Mouse (Mus musculus) MEL (cell line): ENCODE measurements around the gene Hsd17b12. TPM values are rescaled to one million over a fixed set of nuclear protein-coding genes. Genes with fewer than 3 reads are reported as not detected.

Experiments used
- DNase-seq: peaks from one replicate; pipeline ENCODE4 v3.0.0; 2011; ENCODE audit warnings: low read depth, low spot score
- H3K27ac ChIP-seq: 2 replicates; pipeline ENCODE4 v1.5.1; 2012; ENCODE audit warnings: low read depth, mild to moderate bottlenecking, control low read depth, low read length, moderate library complexity; ENCODE audit not compliant: control insufficient read depth
- H3K27me3 ChIP-seq, 2 experiments: fragments of 150-350 bp in 1 of 2; sonication (generic) in 1 of 2; 2 replicates each; pipeline ENCODE4 v1.6.1; 2012; ENCODE audit warnings: low read length in 2 of 2, mild to moderate bottlenecking in 2 of 2, improper control_type of control experiment in 1 of 2, moderate library complexity in 1 of 2; ENCODE audit not compliant: insufficient read depth in 2 of 2, control insufficient read depth in 1 of 2
- H3K36me3 ChIP-seq, 2 experiments: 2 replicates each; pipeline ENCODE4 v1.6.1; 2012 to 2014; ENCODE audit warnings: low read length in 2 of 2, improper control_type of control experiment in 1 of 2, inconsistent platforms in 1 of 2, mild to moderate bottlenecking in 1 of 2; ENCODE audit not compliant: insufficient read depth in 2 of 2, control insufficient read depth in 1 of 2
- H3K4me1 ChIP-seq, 2 experiments: fragments of 150-350 bp in 1 of 2; sonication (generic) in 1 of 2; 2 replicates each; pipeline ENCODE4 v1.6.1; 2012; ENCODE audit warnings: low read length in 2 of 2, improper control_type of control experiment in 1 of 2, mild to moderate bottlenecking in 1 of 2; ENCODE audit not compliant: insufficient read depth in 2 of 2, control insufficient read depth in 1 of 2
- H3K4me3 ChIP-seq, 2 experiments: fragments of 150-350 bp in 1 of 2; sonication (generic) in 1 of 2; 2 replicates each; pipeline ENCODE4 v1.5.1; 2012; ENCODE audit warnings: low read depth in 2 of 2, low read length in 2 of 2, mild to moderate bottlenecking in 2 of 2, moderate library complexity in 2 of 2, control low read depth in 1 of 2, improper control_type of control experiment in 1 of 2; ENCODE audit not compliant: control insufficient read depth in 1 of 2, insufficient read depth in 1 of 2
- H3K79me2 ChIP-seq: 2 replicates; pipeline ENCODE4 v1.6.1; 2012; ENCODE audit warnings: mild to moderate bottlenecking, low read length, moderate library complexity; ENCODE audit not compliant: control insufficient read depth, poor library complexity, insufficient read depth
- H3K9ac ChIP-seq: 2 replicates; pipeline ENCODE4 v1.6.1; 2012; ENCODE audit warnings: low read depth, mild to moderate bottlenecking, control low read depth, low read length, moderate library complexity; ENCODE audit not compliant: control insufficient read depth, poor library complexity, severe bottlenecking
- H3K9me3 ChIP-seq: fragments of 150-350 bp; sonication (generic); replicated peaks from 2 replicates; pipeline ENCODE4 v1.6.1; 2012; ENCODE audit warnings: mild to moderate bottlenecking, low read length, improper control_type of control experiment, moderate library complexity; ENCODE audit not compliant: insufficient read depth
- CHD2 ChIP-seq: IDR thresholded peaks from 2 replicates; pipeline ENCODE4 v1.6.1; 2011; ENCODE audit warnings: low read length, improper control_type of control experiment
- ELF1 ChIP-seq: IDR thresholded peaks from 2 replicates; pipeline ENCODE4 v1.6.1; 2014; ENCODE audit warnings: low read depth, mild to moderate bottlenecking, inconsistent platforms, low read length, improper control_type of control experiment, moderate library complexity
- ETS1 ChIP-seq: IDR thresholded peaks from 2 replicates; pipeline ENCODE4 v1.6.1; 2012; ENCODE audit warnings: low read depth, mild to moderate bottlenecking, inconsistent platforms, low read length, improper control_type of control experiment, moderate library complexity
- GABPA ChIP-seq: IDR thresholded peaks from 2 replicates; pipeline ENCODE4 v1.6.1; 2012; ENCODE audit warnings: low read depth, mild to moderate bottlenecking, inconsistent platforms, low read length, improper control_type of control experiment, moderate library complexity
- HCFC1 ChIP-seq: IDR thresholded peaks from 2 replicates; pipeline ENCODE4 v1.6.1; 2012; ENCODE audit warnings: low read depth, mild to moderate bottlenecking, inconsistent platforms, low read length, improper control_type of control experiment, moderate library complexity
- JUND ChIP-seq: IDR thresholded peaks from 2 replicates; pipeline ENCODE4 v1.6.1; 2011; ENCODE audit warnings: low read depth, mild to moderate bottlenecking, improper control_type of control experiment, low read length
- MAFK ChIP-seq: IDR thresholded peaks from 2 replicates; pipeline ENCODE4 v1.6.1; 2011; ENCODE audit warnings: low read depth, mild to moderate bottlenecking, low read length, improper control_type of control experiment, borderline replicate concordance
- MAZ ChIP-seq: IDR thresholded peaks from 2 replicates; pipeline ENCODE4 v1.6.1; 2012; ENCODE audit warnings: low read depth, mild to moderate bottlenecking, inconsistent platforms, low read length, improper control_type of control experiment
- MYB ChIP-seq: IDR thresholded peaks from 2 replicates; pipeline ENCODE4 v1.6.1; 2011; ENCODE audit warnings: mild to moderate bottlenecking, low read depth, low read length, improper control_type of control experiment
- MYC ChIP-seq: IDR thresholded peaks from 2 replicates; pipeline ENCODE4 v1.6.1; 2011; ENCODE audit warnings: low read depth, mild to moderate bottlenecking, low read length, improper control_type of control experiment, moderate library complexity
- POLR2AphosphoS5 ChIP-seq: IDR thresholded peaks from 2 replicates; pipeline ENCODE4 v1.6.1; 2012; ENCODE audit warnings: low read depth, borderline replicate concordance, mild to moderate bottlenecking, inconsistent platforms, low read length, moderate library complexity, mixed read lengths
- RCOR1 ChIP-seq: IDR thresholded peaks from 2 replicates; pipeline ENCODE4 v1.6.1; 2012; ENCODE audit warnings: low read depth, mild to moderate bottlenecking, inconsistent platforms, low read length, improper control_type of control experiment
- SIN3A ChIP-seq: IDR thresholded peaks from 2 replicates; pipeline ENCODE4 v1.6.1; 2012; ENCODE audit warnings: low read length, improper control_type of control experiment, inconsistent platforms
- USF1 ChIP-seq: IDR thresholded peaks from 2 replicates; pipeline ENCODE4 v1.6.1; 2014; ENCODE audit warnings: low read depth, mild to moderate bottlenecking, inconsistent platforms, low read length, improper control_type of control experiment, moderate library complexity
- USF2 ChIP-seq, 2 experiments: IDR thresholded peaks; 2 replicates each; pipeline ENCODE4 v1.6.1; 2011 to 2012; ENCODE audit warnings: improper control_type of control experiment in 2 of 2, low read length in 2 of 2, borderline replicate concordance in 1 of 2, inconsistent platforms in 1 of 2, low read depth in 1 of 2, mild to moderate bottlenecking in 1 of 2; ENCODE audit not compliant: insufficient read depth in 1 of 2
- ZMIZ1 ChIP-seq: IDR thresholded peaks from 2 replicates; pipeline ENCODE4 v1.6.1; 2012; ENCODE audit warnings: low read depth, mild to moderate bottlenecking, inconsistent platforms, low read length, improper control_type of control experiment, moderate library complexity
- ZNF384 ChIP-seq: IDR thresholded peaks from 2 replicates; pipeline ENCODE4 v1.6.1; 2012; ENCODE audit warnings: low read depth, mild to moderate bottlenecking, inconsistent platforms, low read length, improper control_type of control experiment
- polyA plus RNA-seq, 2 experiments: library from polyadenylated mRNA; stranded (reverse) in 1 of 2; unstranded in 1 of 2; fragments of >175 nt in 1 of 2; fragments of >200 nt in 1 of 2; gene quantifications; 2 replicates each; pipeline versions ENCODE4 v1.2.1 to v1.2.4; 2012; ENCODE audit warnings: low replicate concordance in 2 of 2, low read depth in 1 of 2; ENCODE audit not compliant: insufficient read length in 2 of 2, insufficient read depth in 1 of 2, missing spikeins in 1 of 2
- total RNA-seq: library from RNA; depleted of rRNA; stranded (reverse); fragments of 300-350 nt; gene quantifications from 2 replicates; pipeline ENCODE4 v1.2.3, GENCODE M21; 2012

Gene Hsd17b12
- total and polyA plus RNA-seq, 3 experiments: 83.5 to 148 (median 94.6) TPM

GRCm38 (mm10) chr2:94177294-94177693 is 19.5 kb upstream of the Hsd17b12 start:
- H3K4me3 ChIP-seq: no peak overlapping the region
- peaks cover 1 to 8% of the 10 kb centered on the region in 2 experiments; a peak in 3 of 4 replicates for H3K27me3 ChIP-seq
- no peak overlapping the region for H3K27ac ChIP-seq
- no peak for DNase-seq
- TF ChIP-seq GABPA (no peak), MAFK (no peak), USF1 (no peak), SIN3A (no peak), ELF1 (no peak), POLR2AphosphoS5 (no peak), JUND (no peak), ETS1 (no peak), RCOR1 (no peak), MYB (no peak), HCFC1 (no peak)
- peaks cover 13% of the 10 kb centered on the region for H3K79me2 ChIP-seq
- H3K9me3 ChIP-seq: no peaks in the 10 kb centered on the region
- no peak overlapping the region for H3K9ac ChIP-seq
- H3K4me1 ChIP-seq: 0 out of 4 replicates have a peak, but pooled peaks cover 0 to 2% of the 10 kb centered on the region in 2 experiments
- peaks cover 0 to 7% of the 10 kb centered on the region in 2 experiments; a peak in 2 of 4 replicates for H3K36me3 ChIP-seq

DNA sequence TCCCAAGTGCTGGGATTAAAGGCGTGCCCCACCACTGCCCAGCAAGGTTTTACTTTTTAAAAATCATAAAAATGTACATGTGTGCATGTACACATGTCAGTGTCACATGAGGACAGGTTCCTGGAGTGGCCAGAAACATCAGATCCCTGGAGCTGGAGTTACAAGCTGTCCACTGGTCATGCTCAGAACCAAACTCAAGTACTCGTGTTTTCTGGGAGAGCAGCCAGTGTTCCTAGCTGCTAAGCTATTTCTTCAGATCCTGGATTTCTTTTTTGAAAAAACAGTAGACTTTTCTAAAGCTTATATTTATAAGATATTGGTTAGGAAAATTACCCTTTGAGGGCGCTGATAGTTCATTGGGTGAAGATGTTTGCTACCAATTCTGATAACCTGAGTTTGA is 18.6 kb upstream of the Hsd17b12 start:
- peaks cover 0 to 7% of the 10 kb centered on the region in 2 experiments; a peak in 2 of 4 replicates for H3K36me3 ChIP-seq
- 0 out of 4 replicates have a peak, but pooled peaks cover 0 to 2% of the 10 kb centered on the region in 2 experiments for H3K4me1 ChIP-seq
- no peak overlapping the region for H3K9ac ChIP-seq
- no peak overlapping the region for H3K27ac ChIP-seq
- no peak for DNase-seq
- H3K4me3 ChIP-seq: no peak overlapping the region
- no peaks in the 10 kb centered on the region for H3K9me3 ChIP-seq
- TF ChIP-seq MAZ (no peak), POLR2AphosphoS5 (no peak), CHD2 (no peak), USF2 (IDR thresholded peaks at IDR 0.05; ENCODE audit: borderline replicate concordance in 1 of 2, insufficient read depth in 1 of 2, low read depth in 1 of 2, low read length in 2 of 2) (no peak), MYB (no peak), ZNF384 (no peak), MYC (no peak), ZMIZ1 (no peak)
- TF ChIP-seq, all 39 proteins: peak for 0
- Histone ChIP-seq H3K79me2 (peaks cover 13% of the 10 kb centered on the region), H3K27me3 (peaks cover 1% of the 10 kb centered on the region in 2 experiments; a peak in 2 of 4 replicates)
